Mouse (Mus musculus): Measurements from ENCODE around the gene Cyb561a3. TPM values are rescaled to one million over a fixed set of nuclear protein-coding genes. Genes with fewer than 3 reads are reported as not detected.
A peak's percentile ranks its signal among the peaks of the same experiment; 100 is the strongest.
"Not testable (repeated sequence)": the region's sequence is repeated elsewhere in the genome, so short reads cannot be mapped to it uniquely, and the experiment has no call there.

The Cyb561a3 gene
- polyA plus RNA-seq (2012; rRNA removed) = 214 and 230 TPM in 2 replicates

- Histone ChIP-seq H3K27ac (ENCODE audit: insufficient read depth, low read length) (peak within 1 kb of the TSS; percentile 93), H3K36me3 (ENCODE audit: control insufficient read depth, insufficient read depth, low read length) (peaks cover 10% of the 10 kb centered on the region), H3K4me3 (ENCODE audit: extremely low read depth, insufficient read depth, insufficient read length) (peak within 1 kb of the TSS; percentile 92), H3K27me3 (ENCODE audit: control insufficient read depth, insufficient read depth, low read length) (no peaks in the 10 kb centered on the region), H3K4me1 (ENCODE audit: control insufficient read depth, insufficient read depth, insufficient read length) (peaks cover 2% of the 10 kb centered on the region; the same call in 1 of the 2 replicates)
- DNase-seq (ENCODE audit: low read depth in 1 of 2, low spot score in 2 of 2) = peak; percentile 90 to 95
- WGBS = under 1% methylated on average over 44 of the region's 44 CpGs
- TF ChIP-seq POLR2A (IDR thresholded peaks at IDR 0.05; ENCODE audit: low read depth, low read length) (peak; percentile 83), CTCF (IDR thresholded peaks at IDR 0.05; ENCODE audit: extremely low read depth, insufficient read depth, insufficient read length, insufficient replicate concordance) (peak; percentile 35; the same call in 1 of the 2 replicates)
These were observed at the start of gene Cyb561a3, which contains the start of gene Tmem138 for GRCm38 (mm10) chr19:10576690-10577561. Cyb561a3 (plus strand) TSS chr19:10577172. Tmem138 (minus strand) TSS chr19:10577362.

- WGBS = 95% methylated on average over 1 of the region's 1 CpGs
- DNase-seq (ENCODE audit: low read depth in 1 of 2, low spot score in 2 of 2) = no peak
- Histone ChIP-seq H3K36me3 (ENCODE audit: control insufficient read depth, insufficient read depth, low read length) (peaks cover 33% of the 10 kb centered on the region), H3K4me3 (ENCODE audit: extremely low read depth, insufficient read depth, insufficient read length) (no peak overlapping the region), H3K4me1 (ENCODE audit: control insufficient read depth, insufficient read depth, insufficient read length) (no peaks in the 10 kb centered on the region; the same call in 1 of the 2 replicates), H3K27ac (ENCODE audit: insufficient read depth, low read length) (no peak overlapping the region), H3K27me3 (ENCODE audit: control insufficient read depth, insufficient read depth, low read length) (no peaks in the 10 kb centered on the region)
- TF ChIP-seq POLR2A (IDR thresholded peaks at IDR 0.05; ENCODE audit: low read depth, low read length) = no peak
- TF ChIP-seq CTCF (IDR thresholded peaks at IDR 0.05; ENCODE audit: extremely low read depth, insufficient read depth, insufficient read length, insufficient replicate concordance) = no peak
These were observed 46.9 kb upstream of the Cyb561a3 start for GRCm38 (mm10) chr19:10530082-10530481.

GRCm38 (mm10) chr19:10539454-10539853 lies 37.5 kb upstream of the Cyb561a3 start:
- H3K27me3 ChIP-seq (ENCODE audit: control insufficient read depth, insufficient read depth, low read length) = no peaks in the 10 kb centered on the region
- DNase-seq (ENCODE audit: low read depth in 1 of 2, low spot score in 2 of 2) = no peak
- no peak for TF ChIP-seq POLR2A (IDR thresholded peaks at IDR 0.05; ENCODE audit: low read depth, low read length)
- no peak for TF ChIP-seq CTCF (IDR thresholded peaks at IDR 0.05; ENCODE audit: extremely low read depth, insufficient read depth, insufficient read length, insufficient replicate concordance)
- 80% methylated on average over 5 of the region's 5 CpGs for WGBS
- H3K4me1 ChIP-seq (ENCODE audit: control insufficient read depth, insufficient read depth, insufficient read length) = no peaks in the 10 kb centered on the region
- H3K4me3 ChIP-seq (ENCODE audit: extremely low read depth, insufficient read depth, insufficient read length) = no peak overlapping the region
- no peak overlapping the region for H3K27ac ChIP-seq (ENCODE audit: insufficient read depth, low read length)
- H3K36me3 ChIP-seq (ENCODE audit: control insufficient read depth, insufficient read depth, low read length) = peaks cover 50% of the 10 kb centered on the region

- peak; percentile 61 to 87 for DNase-seq (ENCODE audit: low read depth in 1 of 2, low spot score in 2 of 2)
- H3K4me1 ChIP-seq (ENCODE audit: control insufficient read depth, insufficient read depth, insufficient read length) = no peaks in the 10 kb centered on the region; the same call in 1 of the 2 replicates
- TF ChIP-seq CTCF (IDR thresholded peaks at IDR 0.05; ENCODE audit: extremely low read depth, insufficient read depth, insufficient read length, insufficient replicate concordance) = no peak
- TF ChIP-seq POLR2A (IDR thresholded peaks at IDR 0.05; ENCODE audit: low read depth, low read length) = peak; percentile 62
- H3K36me3 ChIP-seq (ENCODE audit: control insufficient read depth, insufficient read depth, low read length) = no peaks in the 10 kb centered on the region
- peak within 1 kb of the TSS; percentile 67 for H3K4me3 ChIP-seq (ENCODE audit: extremely low read depth, insufficient read depth, insufficient read length)
- 3% methylated on average over 43 of the region's 43 CpGs for WGBS
- H3K27me3 ChIP-seq (ENCODE audit: control insufficient read depth, insufficient read depth, low read length) = no peaks in the 10 kb centered on the region
- H3K27ac ChIP-seq (ENCODE audit: insufficient read depth, low read length) = peak within 1 kb of the TSS; percentile 73
These were observed 21.1 kb upstream of the Cyb561a3 start, which contains the start of gene Tmem216 for GRCm38 (mm10) chr19:10555624-10556510. Tmem216 (minus strand) TSS chr19:10556238.

GRCm38 (mm10) chr19:10557001-10557400 lies 20.0 kb upstream of the Cyb561a3 start:
- H3K4me3 ChIP-seq (ENCODE audit: extremely low read depth, insufficient read depth, insufficient read length) = no peak overlapping the region
- H3K4me1 ChIP-seq (ENCODE audit: control insufficient read depth, insufficient read depth, insufficient read length) = no peaks in the 10 kb centered on the region; the same call in 1 of the 2 replicates
- no peak overlapping the region for H3K27ac ChIP-seq (ENCODE audit: insufficient read depth, low read length)
- no peak for DNase-seq (ENCODE audit: low read depth in 1 of 2, low spot score in 2 of 2)
- no peak for TF ChIP-seq POLR2A (IDR thresholded peaks at IDR 0.05; ENCODE audit: low read depth, low read length)
- no peak for TF ChIP-seq CTCF (IDR thresholded peaks at IDR 0.05; ENCODE audit: extremely low read depth, insufficient read depth, insufficient read length, insufficient replicate concordance)
- WGBS = 84% methylated on average over 2 of the region's 2 CpGs
- no peaks in the 10 kb centered on the region for H3K27me3 ChIP-seq (ENCODE audit: control insufficient read depth, insufficient read depth, low read length)
- H3K36me3 ChIP-seq (ENCODE audit: control insufficient read depth, insufficient read depth, low read length) = no peaks in the 10 kb centered on the region

GRCm38 (mm10) chr19:10557430-10557829 lies 19.5 kb upstream of the Cyb561a3 start:
- TF ChIP-seq CTCF (IDR thresholded peaks at IDR 0.05; ENCODE audit: extremely low read depth, insufficient read depth, insufficient read length, insufficient replicate concordance) = no peak
- no peak for TF ChIP-seq POLR2A (IDR thresholded peaks at IDR 0.05; ENCODE audit: low read depth, low read length)
- Histone ChIP-seq H3K36me3 (ENCODE audit: control insufficient read depth, insufficient read depth, low read length) (no peaks in the 10 kb centered on the region), H3K27me3 (ENCODE audit: control insufficient read depth, insufficient read depth, low read length) (no peaks in the 10 kb centered on the region), H3K4me3 (ENCODE audit: extremely low read depth, insufficient read depth, insufficient read length) (no peak overlapping the region), H3K4me1 (ENCODE audit: control insufficient read depth, insufficient read depth, insufficient read length) (no peaks in the 10 kb centered on the region; the same call in 1 of the 2 replicates), H3K27ac (ENCODE audit: insufficient read depth, low read length) (no peak overlapping the region)
- no peak for DNase-seq (ENCODE audit: low read depth in 1 of 2, low spot score in 2 of 2)
- WGBS = 88% methylated on average over 2 of the region's 2 CpGs

- H3K27me3 ChIP-seq (ENCODE audit: control insufficient read depth, insufficient read depth, low read length); H3K4me3 ChIP-seq (ENCODE audit: extremely low read depth, insufficient read depth, insufficient read length); DNase-seq (ENCODE audit: low read depth in 1 of 2, low spot score in 2 of 2); H3K36me3 ChIP-seq (ENCODE audit: control insufficient read depth, insufficient read depth, low read length); H3K27ac ChIP-seq (ENCODE audit: insufficient read depth, low read length); H3K4me1 ChIP-seq (ENCODE audit: control insufficient read depth, insufficient read depth, insufficient read length): not testable (repeated sequence)
- WGBS = 77% methylated on average over 4 of the region's 4 CpGs
These were observed 19.1 kb upstream of the Cyb561a3 start for GRCm38 (mm10) chr19:10557837-10558375.

Data from spleen, adult 2 months (tissue).